Mouse (Mus musculus): ENCODE measurements around the gene Rmi2.

DNA sequence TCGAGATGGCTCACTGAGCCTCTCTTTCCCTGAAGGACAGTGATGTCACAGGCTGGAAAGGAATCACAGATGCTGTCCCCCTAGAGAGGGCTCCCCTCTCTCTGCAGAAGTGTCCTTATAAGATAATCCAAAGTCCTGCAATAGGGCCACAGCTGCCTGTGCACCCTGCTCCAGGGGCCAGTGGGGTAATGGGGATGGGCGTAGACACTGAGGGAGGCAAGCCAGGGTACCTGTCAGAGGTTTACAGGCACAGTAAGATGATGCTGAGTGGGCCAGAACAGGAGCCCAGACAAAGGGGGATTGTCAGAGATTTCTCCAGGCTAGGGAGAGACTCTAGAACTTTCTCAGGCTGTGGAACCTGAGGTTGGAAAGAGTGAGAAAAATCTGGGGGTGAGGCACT, 32.6 kb downstream of the Rmi2 start:
- TF ChIP-seq CTCF (IDR thresholded peaks at IDR 0.05; ENCODE audit: low read depth, low read length) (no peak), POLR2A (IDR thresholded peaks at IDR 0.05; ENCODE audit: extremely low read depth, insufficient read depth, low read length) (no peak)
